Mouse (Mus musculus): ENCODE measurements around the gene Arrdc2.
A peak's percentile ranks its signal among the peaks of the same experiment; 100 is the strongest.
"Not testable (repeated sequence)": the region's sequence is repeated elsewhere in the genome, so short reads cannot be mapped to it uniquely, and the experiment has no call there.

Gene Arrdc2

DNA sequence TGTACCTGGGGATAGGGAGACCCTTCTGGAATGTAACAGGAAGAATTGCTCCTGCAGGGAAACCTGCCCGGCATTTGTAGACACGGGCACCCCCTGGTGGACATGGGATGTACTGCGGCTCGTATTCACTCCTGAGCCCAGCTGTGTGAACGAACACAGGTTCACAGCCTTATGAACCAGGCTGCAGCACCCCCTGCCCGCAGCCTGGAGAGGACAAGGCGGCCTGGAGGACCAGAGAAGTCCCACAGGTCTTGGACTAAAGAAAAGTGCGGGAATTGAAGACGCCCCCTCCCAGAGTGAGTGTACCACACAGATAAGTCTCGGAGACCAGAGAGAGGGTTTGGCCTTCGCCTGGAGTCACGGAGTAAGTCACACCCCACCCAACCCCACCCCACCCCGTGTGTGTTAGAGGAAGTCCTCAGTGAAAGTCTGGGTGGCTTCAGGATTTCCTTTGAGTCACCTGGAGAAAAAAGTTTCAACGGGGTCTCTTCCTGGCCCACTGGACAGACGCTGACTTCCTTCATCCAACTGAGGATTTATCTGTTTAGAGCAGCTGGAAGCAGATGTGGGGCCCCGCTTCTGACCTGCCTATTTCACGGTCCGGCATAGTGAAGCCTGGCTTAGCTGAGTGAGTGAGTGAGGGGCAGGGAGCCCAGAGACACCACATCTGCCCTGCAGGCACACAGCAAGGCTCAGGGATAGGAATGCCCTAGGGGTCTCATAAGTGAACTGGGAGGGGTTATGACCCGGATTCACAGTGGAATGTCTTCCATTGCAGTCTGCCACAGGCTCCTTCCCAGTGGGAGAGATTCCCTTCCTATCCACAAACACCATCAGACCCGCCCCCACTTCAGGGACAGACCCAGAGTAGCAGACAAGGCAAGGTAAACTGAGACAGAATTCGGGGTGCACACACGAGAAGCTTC lies 1.9 kb upstream of the Arrdc2 start:
- DNase-seq (ENCODE audit: low spot score in 2 of 2), result peak; percentile 93 to 94

DNA sequence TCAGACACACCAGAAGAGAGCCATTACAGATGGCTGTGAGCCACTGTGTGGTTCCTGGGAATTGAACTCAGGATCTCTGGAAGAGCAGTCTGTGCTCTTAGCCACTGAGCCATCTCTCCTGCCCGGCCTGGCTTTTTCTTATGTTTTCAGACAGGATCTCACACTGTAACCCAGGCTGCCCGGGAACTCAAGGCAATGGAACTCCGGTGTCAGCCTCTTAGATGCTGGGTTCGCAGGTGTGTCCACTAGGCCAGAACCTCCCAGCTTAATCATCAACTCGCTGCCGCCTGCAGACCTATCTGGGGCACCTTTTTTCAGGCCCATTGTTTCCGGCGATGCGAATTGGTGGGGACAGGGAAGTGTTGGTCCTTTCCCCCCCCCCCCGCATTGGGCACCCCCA lies 1.1 kb upstream of the Arrdc2 start:
- no peak for DNase-seq (ENCODE audit: low spot score in 2 of 2)

DNA sequence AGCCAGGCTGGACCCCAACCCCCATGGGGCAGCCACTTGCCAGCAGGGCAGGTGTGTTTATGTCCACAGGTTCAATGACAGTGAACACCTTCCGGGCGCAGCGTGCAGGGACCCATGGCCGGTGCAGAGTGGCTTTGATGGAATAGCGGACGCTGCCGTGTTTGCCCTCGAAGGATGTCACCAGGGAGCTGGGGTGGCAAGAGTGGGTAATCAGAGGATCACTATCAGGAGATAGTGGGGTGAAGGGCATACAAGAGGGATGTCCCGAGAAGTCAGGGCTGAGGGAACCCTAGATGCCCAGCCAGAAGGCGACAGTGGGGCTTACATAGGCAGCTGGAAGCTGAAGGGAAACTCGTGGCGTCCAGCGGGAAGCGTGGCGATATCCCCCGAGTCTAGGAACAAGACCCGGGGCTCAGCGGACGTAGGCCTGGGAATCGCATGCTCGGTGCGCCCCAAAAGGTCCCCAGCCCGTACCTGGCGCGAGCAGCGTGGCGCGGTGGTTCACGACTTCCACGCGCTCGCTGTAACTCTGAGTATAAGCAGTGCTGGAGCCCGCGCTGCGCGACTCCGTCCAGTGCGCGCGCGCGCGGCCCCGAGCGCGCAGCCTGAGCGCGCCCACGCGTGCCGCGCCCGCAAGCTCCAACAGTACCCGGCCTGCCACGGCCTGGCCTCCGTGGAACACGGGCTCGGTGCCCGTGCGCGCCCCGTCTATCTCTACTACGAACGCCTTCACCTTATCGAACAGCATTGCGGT lies 689 bp downstream of the Arrdc2 start:
- peak in 1 of 2 experiments; percentile 41 for DNase-seq (ENCODE audit: low spot score in 2 of 2)

DNA sequence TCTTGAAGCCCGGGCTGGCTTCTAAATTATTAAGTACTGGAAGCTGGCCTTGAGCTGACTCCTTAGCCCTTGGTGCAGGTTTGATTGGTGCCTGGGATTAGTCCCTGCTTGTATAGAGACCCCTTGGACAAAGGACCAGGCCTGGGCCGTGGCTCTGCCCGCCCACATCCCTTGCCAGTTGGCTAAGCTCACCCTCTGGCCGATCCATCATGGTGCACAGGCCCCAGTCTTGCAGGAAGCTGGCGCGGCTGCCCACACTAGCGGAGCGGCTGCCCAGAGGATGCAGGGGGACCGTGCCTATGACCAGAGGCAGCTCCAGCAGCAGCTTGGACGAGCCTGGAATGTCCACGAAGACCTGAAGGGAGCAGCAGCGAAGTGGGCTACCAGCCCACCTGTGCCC lies 2.9 kb downstream of the Arrdc2 start:
- no peak for DNase-seq (ENCODE audit: low spot score in 2 of 2)

DNA sequence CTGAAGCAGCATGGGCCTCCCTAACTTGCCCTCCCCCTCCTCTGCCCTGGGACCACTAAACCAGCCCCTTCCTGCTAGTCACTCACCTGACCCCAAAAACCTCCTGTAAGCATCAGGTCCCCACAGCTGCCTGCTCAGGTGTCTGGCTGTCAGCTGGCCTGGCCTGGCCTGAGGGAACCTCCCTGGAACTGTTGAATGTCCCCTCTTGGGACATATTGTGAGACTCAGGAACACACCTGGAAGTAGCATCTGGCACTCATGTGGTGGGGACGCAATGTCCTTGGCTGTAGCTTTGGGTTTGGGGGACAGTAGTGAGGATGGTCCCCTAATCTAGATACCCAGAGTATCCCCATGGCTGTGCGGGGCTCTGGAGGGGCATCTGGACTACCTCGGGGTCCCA lies 5.4 kb downstream of the Arrdc2 start:
- DNase-seq (ENCODE audit: low spot score in 2 of 2), result no peak

DNA sequence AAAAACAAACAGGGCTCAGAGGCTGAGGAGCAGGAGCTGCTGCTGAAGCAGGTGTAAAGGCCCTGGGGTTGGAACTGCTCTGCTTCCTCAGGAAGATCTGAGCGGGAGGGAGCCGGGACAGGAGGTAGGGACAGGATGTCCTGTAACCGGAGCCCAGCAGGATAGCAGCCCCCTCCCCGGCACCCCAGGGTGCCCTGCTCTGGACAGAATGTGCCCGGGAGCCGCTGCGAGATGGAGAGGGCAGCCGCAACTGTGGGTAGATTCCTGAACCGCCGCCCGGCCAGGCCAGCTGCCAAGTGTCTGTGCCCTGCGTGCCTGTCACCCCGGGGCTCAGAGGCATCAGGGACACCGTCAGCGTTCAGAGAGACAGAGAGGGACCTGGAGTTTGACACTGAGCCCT lies 6.0 kb downstream of the Arrdc2 start:
- DNase-seq (ENCODE audit: low spot score in 2 of 2), result peak in 1 of 2 experiments; percentile 39

DNA sequence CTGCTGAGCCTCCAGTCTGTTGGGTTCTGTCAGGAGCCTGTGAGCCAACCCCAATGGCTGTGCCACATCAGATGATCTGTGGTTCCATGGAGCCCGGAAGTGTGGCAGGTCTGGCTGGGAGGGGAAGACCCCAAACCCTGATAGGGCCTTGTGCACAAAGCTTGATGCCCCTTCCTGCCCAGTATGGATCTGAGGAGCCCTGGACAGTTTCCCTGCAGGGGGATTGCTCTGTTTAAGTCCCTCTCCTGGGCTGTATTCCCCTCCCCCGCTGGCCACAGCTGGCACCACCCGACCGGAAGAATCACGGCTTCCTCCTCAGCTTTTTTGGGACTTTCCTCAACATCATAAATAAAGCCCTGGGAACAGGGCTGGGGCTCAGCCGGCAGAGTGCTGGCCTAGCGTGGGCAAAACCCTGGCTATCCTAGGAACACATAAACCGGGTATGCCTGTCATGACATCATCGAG lies 6.5 kb downstream of the Arrdc2 start:
- DNase-seq (ENCODE audit: low spot score in 2 of 2), result no peak

DNA sequence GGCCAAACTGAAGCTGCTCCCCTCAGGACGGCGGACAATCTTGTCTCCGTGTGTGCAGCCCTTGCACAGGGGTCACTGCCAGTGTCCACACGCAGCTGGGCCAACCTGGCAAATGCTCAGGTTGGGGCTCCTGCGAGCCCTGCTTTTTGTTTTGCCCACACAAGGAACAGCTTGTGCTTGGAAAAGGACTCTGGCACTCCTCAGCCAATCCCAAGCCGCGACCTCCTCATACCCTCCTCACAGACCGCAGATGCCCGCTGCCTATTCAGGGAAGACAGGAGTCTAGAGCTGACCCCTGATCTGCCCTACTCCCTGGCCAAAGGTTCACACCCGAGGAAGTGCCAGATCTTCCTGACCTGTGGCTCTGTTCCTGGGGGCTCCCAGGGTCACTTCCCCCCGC lies 7.1 kb downstream of the Arrdc2 start:
- no peak for DNase-seq (ENCODE audit: low spot score in 2 of 2)

DNA sequence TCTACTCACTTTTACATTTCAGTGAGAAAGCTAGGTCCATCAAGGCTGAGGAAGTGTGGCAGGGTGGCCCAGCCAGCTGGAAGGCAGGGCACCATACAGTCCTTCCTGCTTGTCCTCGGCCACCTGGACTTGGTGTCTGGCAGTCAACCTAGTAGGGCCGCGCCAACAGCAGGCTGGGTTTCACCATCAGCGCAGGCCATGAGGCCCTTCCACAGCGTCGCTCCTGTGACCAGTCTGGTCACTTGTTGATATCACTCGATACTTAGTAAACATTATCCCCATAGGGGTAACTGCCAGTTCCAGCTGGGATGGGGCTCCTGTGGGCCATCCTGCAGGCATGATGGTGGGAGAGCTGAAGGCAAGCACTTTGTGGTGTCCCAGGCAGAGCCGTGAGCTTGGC lies 8.0 kb downstream of the Arrdc2 start:
- DNase-seq (ENCODE audit: low spot score in 2 of 2), result no peak

DNA sequence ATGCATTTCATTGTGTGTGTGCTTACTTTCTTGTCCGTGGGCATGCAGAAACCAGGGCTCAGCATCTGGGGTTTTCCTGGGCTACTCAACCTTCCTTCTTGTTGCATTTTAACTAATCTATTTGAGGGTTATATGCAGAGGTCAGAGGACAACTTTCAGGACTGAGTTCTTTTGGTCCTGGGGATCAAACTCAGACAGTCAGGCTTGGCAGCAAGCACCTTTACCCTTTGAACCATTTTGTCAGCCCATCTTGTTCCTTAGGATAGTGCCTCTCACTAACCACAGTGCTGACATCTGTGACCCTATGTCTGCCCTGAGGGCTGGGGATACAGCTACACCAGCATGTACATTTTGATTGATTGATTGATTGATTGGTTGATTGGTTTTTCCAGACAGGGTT lies 11.7 kb downstream of the Arrdc2 start:
- DNase-seq (ENCODE audit: low spot score in 2 of 2), result no peak

DNA sequence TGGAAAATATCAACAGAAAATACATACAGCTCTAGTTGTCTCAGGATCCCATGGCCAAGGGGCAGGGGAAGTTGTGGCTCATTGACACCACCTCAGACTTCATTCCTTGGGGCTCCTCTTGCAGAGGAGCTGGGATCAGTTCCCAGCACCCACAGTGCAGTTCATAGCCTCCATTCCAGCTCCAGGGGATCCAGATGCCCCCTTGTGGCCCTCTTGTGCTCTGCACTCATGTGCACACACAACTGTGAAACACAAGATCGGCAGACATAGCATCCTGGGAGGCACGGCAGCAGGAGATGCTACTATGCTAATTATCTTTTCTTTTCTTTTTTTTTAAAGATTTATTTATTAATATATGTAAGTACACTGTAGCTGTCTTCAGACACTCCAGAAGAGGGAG lies 12.5 kb downstream of the Arrdc2 start:
- DNase-seq (ENCODE audit: low spot score in 2 of 2), result no peak

DNA sequence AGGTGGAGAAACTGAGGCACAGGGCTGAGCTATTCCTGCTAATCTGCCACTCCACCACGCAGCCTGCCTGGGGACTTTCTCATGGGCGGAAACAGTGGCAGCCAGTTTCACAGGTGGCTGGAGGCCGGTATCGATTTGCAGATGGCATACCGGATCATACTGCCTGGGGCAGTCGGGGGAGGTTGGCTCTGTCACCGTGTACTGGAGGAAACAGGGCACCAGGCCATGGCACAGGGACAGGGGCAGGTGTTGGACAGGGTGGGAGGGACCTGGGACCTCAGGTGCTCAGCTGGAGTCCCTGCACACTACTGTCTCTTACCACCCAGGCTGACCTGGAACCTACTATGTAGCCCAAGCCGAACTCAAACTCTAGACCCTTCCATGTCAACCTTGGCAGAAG lies 13.7 kb downstream of the Arrdc2 start:
- DNase-seq (ENCODE audit: low spot score in 2 of 2), result no peak

DNA sequence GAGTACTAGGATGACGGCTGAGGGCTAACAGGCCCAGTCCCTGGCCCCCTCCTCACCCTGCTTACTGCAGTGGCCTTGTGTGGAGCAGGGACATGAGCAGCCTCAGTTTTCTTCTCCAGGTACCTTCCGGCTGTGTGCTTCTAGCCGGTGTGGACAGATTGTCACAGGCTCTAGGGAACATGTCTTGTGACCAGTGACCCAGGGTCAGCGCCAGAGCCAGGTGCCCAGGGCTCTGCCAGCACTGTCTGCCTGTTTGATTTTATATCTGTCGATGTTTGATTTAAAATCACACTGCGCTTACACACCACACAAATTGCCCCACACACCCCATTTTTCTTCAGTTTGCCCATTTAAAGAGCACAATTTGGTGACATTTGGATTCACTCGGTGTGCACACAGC lies 15.7 kb downstream of the Arrdc2 start:
- no peak for DNase-seq (ENCODE audit: low spot score in 2 of 2)

DNA sequence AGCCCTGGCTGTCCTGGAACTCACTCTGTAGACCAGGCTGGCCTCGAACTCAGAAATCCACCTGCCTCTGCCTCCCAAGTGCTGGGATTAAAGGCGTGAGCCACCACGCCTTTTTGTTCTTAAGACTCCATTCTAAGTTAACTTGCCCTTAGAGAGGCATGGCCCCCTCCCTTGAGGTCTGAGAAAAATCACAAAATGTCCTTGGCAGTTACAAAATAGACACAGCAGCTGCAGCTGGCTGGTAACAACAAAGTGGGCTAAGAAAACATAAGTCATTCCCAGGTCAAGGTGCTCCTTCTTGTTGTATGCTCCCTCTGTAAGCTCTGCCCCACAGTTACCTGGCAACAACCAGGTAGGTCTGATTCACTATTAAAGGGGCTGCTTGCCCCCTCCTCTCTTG lies 16.9 kb downstream of the Arrdc2 start:
- DNase-seq (ENCODE audit: low spot score in 2 of 2), result not testable (repeated sequence)

DNA sequence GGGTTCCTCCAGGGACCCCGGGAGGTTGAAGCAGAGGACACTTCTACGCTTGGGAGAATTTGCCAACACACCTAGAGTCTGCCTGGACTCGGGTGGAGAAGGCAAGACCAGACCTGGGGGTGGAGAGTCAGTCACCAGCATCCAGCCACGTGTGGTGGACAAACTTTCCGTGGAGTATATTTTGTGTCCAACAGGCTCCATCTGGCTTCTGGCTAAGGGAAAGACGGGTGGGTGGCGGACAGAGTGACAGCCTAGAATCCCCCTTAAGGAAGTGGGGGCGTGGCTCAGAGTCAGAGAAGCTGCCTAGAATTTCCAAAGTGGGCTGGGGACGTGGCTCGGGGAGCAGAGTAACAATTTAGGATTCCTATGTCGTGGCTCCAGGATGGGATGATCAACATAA lies 17.5 kb downstream of the Arrdc2 start:
- DNase-seq (ENCODE audit: low spot score in 2 of 2), result peak in 1 of 2 experiments; percentile 43

DNA sequence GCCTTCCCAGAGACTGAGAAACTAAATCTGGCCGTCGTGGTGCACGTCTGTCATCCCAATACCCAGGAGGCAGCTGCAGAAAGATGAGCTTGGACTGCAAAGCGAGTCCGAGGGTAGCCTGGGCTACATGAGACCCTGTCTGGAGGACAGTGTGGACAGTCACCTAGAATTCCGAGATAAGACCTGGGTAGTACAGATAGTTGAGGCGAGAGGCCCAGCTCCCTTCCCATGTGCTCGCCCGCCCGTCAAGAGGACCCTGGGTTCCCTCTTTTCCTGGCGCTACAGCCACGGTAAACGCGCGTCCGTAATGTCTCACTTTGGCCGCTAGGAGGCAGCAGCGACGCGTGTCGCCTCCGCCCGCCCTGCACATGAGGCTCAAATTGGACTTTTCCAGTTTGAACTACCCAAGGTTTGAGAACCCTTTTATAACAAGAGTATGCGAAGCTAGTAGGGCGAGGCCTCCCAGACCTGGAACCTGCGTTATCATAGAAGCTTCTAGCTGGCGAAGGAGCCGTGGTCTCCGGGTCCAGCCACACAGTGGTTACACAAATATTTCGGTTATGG lies 18.0 kb downstream of the Arrdc2 start:
- peak in 1 of 2 experiments; percentile 60 for DNase-seq (ENCODE audit: low spot score in 2 of 2)

DNA sequence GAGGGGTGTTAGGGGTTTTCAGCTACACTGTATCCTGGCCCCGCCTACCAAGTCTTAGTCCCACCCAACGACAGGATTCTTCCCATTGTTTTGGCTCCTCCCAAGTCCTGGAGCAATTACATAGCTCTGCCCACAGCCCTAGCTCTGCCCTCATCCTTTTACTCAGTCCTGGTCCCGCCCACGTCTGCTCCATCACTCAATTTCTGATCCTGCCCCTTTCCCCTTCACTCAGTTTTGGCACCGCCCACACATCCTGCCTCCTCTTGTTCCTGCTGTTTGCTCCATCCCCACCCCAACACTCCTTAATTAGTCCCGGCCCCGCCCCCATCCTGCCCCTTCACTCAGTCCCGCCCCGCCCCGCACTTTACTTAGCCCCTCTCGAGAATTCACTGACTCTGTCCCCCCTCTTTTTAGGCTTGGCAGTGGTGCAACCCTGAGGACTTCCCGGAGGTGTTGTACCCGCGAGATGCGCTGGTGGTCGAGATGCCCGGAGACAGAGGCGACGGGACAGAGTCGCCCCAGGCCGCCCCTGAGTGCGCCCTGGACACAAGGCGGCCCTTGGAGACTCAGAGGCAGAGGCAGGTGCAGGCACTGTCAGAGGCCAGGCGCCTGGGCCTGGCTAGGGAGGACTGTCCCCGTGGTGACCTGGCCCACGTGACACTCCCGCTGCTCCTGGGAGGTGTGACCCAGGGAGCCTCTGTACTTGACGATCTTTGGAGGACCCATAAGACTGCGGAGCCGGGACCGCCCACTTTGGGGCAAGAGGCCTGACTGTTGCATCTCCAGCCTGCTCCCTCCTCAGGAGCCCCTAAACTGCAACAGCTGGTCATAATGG lies 19.2 kb downstream of the Arrdc2 start:
- no peak for DNase-seq (ENCODE audit: low spot score in 2 of 2)

DNA sequence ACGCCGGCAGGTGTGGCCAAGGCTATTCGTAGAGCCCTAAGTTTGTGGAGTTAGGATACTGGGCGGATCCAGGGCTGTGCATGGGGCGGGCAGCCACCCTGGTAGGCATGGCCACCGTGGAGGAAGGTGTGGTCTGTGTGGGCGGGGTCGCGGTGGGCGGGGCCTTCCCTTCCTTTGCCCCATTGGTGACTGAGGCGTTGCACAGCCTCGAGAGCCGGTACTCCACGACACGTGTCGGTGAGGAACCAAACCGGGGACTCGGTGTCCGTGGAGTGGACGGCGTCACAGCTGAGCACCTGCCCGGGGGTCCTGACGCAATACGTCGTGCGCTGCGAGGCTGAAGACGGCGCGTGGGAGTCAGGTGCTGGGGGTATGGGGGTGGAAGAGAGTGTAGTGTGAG lies 22.8 kb downstream of the Arrdc2 start:
- no peak for DNase-seq (ENCODE audit: low spot score in 2 of 2)

DNA sequence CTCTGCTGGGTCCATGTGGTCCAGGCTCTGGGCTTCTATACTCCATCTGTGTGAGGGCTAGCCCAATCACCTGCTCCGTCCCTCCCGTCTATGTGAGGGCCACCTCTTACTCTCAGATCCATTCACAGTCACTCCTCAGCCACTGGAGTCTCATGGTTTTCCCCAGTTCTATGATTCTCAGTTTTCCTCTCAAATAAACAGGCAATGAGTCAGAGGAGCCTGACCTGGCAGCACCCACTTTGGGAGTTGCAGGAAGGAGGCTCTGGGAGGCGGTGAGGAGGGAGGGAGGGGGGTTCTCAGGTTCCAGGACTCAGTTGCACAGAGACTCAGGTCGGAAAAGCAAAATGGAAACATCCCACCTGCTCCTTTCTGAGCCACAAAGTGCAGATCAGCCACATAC lies 26.6 kb downstream of the Arrdc2 start:
- no peak for DNase-seq (ENCODE audit: low spot score in 2 of 2)

DNA sequence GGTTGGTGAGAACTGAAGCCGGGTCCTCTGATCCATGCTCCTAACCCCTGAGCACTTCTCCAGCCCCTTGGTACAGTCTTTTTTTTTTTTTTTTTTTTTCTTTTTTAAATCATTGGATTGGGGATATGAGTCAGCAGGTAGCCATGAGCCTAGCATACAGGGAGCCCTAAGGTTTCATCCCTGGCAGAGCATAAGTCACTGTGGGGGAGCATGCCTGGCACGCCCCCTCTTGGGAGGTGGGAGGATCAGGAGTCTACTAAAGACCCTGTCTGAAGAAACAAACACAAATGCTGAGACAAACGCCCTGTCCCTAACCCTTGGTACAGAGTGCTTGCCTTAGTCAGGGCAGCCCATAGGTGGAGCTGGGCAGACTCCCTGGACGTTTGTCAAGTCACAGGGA lies 27.5 kb downstream of the Arrdc2 start:
- DNase-seq (ENCODE audit: low spot score in 2 of 2), result no peak

DNA sequence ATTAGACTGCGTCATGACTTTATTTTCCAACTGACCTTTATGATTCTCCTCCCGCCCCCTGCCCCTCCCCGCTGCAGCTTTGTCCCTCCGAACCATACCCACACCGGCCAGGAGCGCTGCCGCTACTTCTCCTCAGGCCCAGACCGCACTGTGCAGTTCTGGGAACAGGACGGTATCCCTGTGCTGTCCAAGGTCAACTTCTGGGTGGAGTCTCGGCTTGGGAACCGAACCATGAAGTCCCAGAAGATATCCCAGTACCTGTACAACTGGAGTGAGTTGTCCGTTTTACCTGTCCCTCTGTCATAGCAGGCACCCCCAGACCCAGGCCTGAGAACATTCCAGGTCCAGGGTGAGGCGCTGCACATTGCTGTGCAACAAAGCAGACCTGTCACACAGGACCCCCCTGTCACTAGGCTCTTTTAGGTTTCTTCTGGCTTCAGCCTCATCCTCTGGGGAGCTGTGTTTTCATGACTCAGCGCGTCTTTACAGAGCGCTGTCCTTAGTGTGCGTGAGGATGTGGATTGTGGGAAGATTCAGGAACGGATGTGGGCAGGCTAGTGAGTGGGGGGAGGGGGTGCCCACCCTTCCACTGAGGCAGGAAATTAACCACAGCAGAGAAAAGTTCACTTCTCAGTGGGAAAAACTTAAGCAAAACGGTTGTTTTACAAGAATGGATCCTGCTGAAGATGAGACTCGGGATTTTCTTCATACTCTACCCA lies 28.4 kb downstream of the Arrdc2 start:
- DNase-seq (ENCODE audit: low spot score in 2 of 2), result no peak

All from frontal cortex, postnatal 36 days (tissue).